Mouse (Mus musculus) forebrain, embryonic 12.5 days (tissue): ENCODE measurements around the gene Espl1. TPM values are rescaled to one million over a fixed set of nuclear protein-coding genes. Genes with fewer than 3 reads are reported as not detected.
"Not testable (repeated sequence)": the region's sequence is repeated elsewhere in the genome, so short reads cannot be mapped to it uniquely, and the experiment has no call there.

Experiments
- ATAC-seq: fragments of 200-750 bp; cut with Nextera tagmentation; 2 replicates; pipeline ENCODE4 v1.8.0; 2017; ENCODE audit warnings: moderate TSS enrichment; ENCODE audit not compliant: low FRiP score
- H3K27ac ChIP-seq: fragments of 300-500 bp; sonication (generic); 2 replicates; pipeline ENCODE4 v1.5.1; 2016; ENCODE audit warnings: mild to moderate bottlenecking
- H3K27me3 ChIP-seq: fragments of 300-500 bp; sonication (generic); 2 replicates; pipeline ENCODE4 v1.6.1; 2016; ENCODE audit warnings: mild to moderate bottlenecking
- H3K36me3 ChIP-seq: fragments of 300-500 bp; sonication (generic); replicated peaks from 2 replicates; pipeline ENCODE4 v1.6.1; 2016; ENCODE audit warnings: mild to moderate bottlenecking
- H3K4me1 ChIP-seq: fragments of 300-500 bp; sonication (generic); 2 replicates; pipeline ENCODE4 v1.6.1; 2016
- H3K4me2 ChIP-seq: fragments of 300-500 bp; sonication (generic); 2 replicates; pipeline ENCODE4 v1.6.1; 2016; ENCODE audit warnings: mild to moderate bottlenecking, moderate library complexity
- H3K4me3 ChIP-seq: fragments of 300-500 bp; sonication (generic); replicated peaks from 2 replicates; pipeline ENCODE4 v1.5.1; 2016; ENCODE audit warnings: mild to moderate bottlenecking
- H3K9ac ChIP-seq: fragments of 300-500 bp; sonication (generic); 2 replicates; pipeline ENCODE4 v1.6.1; 2016; ENCODE audit warnings: mild to moderate bottlenecking
- H3K9me3 ChIP-seq: fragments of 300-500 bp; sonication (generic); 2 replicates; pipeline ENCODE4 v1.6.1; 2016
- WGBS: fragments of 180-500 bp; shearing (Covaris S2); methylation state at CpG from one replicate; pipeline ENCODE4 v1.1.7; 2016; 5-methylcytosine and 5-hydroxymethylcytosine counted together
- polyA plus RNA-seq: library from polyadenylated mRNA; unstranded; fragments of >200 nt; fragmentation: Nextera tagmentation; extraction: Ambion mirVana; gene quantifications from 2 replicates; pipeline ENCODE4 v1.2.1, GENCODE M21; 2016

Espl1 gene
- polyA plus RNA-seq, 1 experiment from 2014 or later = 36.9 TPM

- ATAC-seq = no peak
- Histone ChIP-seq H3K9ac (no peak overlapping the region), H3K4me2 (peak overlapping the region; percentile 75), H3K4me3 (no peak overlapping the region; the same call in 1 of the 2 replicates), H3K36me3 (peaks cover 66% of the 10 kb centered on the region), H3K9me3 (no peaks in the 10 kb centered on the region), H3K27ac (no peak overlapping the region), H3K4me1 (peaks cover 13% of the 10 kb centered on the region), H3K27me3 (no peaks in the 10 kb centered on the region)
- WGBS = 77% methylated on average over 12 of the region's 12 CpGs
Observed at GRCm38 (mm10) chr15:102324654-102325473, 28.8 kb downstream of the Espl1 start.

DNA sequence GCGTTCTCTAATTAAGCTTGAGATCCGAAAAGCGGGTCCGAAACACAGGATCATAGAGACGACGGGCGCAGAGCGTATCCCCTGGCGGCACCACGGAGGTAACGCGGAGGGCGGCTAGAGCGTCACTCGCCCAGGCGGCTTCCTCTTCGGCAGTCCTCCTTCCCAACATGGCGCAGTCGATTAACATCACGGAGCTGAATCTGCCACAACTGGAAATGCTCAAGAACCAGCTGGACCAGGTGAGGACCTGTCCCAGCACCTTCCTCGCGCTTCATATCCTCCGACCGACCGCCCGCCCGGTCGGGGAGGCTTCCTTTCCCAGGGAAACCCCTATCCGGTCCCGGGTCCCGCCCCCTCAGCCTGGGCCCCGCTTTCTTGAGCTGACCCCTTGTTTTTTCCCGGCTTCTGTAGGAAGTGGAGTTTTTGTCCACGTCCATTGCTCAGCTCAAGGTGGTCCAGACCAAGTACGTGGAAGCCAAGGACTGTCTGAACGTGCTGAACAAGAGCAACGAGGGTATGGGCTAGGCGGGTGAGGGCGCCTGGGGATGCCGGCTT, 30.0 kb downstream of the Espl1 start, which contains the start of gene Pfdn5:
TSS of gene Pfdn5 (plus strand) at position 95 of the 555 bp plus-strand sequence.
- H3K27ac ChIP-seq = peak within 1 kb of the TSS; percentile 68
- peak within 1 kb of the TSS; percentile 83 for H3K4me3 ChIP-seq
- under 1% methylated on average over 40 of the region's 40 CpGs for WGBS
- ATAC-seq = peak; percentile 94
- H3K4me1 ChIP-seq = peaks cover 14% of the 10 kb centered on the region
- no peaks in the 10 kb centered on the region for H3K9me3 ChIP-seq
- peak within 1 kb of the TSS; percentile 75 for H3K4me2 ChIP-seq
- H3K36me3 ChIP-seq = peaks cover 62% of the 10 kb centered on the region
- no peaks in the 10 kb centered on the region for H3K27me3 ChIP-seq
- H3K9ac ChIP-seq = peak within 1 kb of the TSS; percentile 87

DNA sequence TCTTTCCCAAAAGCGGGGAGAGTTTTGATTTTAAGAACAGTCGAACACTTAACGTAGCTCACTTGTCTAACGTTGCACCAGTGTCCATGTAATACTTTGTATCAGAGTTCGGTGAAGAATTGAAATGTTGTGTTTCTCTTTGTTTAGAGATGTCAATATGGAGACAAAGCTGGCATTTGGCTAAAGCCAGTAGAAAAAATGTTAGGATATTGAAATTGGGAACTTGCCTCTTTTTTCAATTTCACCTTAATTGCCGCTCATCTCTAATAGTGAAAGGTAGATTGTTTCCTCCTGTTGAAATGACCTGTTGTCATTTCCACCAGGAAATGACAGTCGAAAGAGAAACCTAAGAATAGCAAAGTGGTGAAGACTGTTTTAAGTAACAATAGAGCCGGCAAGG, 30.8 kb downstream of the Espl1 start:
- WGBS = 70% methylated on average over 8 of the region's 8 CpGs
- peaks cover 19% of the 10 kb centered on the region for H3K4me1 ChIP-seq
- no peaks in the 10 kb centered on the region for H3K9me3 ChIP-seq
- no peak for ATAC-seq
- H3K27ac ChIP-seq = no peak overlapping the region
- peaks cover 55% of the 10 kb centered on the region for H3K36me3 ChIP-seq
- H3K27me3 ChIP-seq = no peaks in the 10 kb centered on the region
- H3K9ac ChIP-seq = peak overlapping the region; percentile 87
- H3K4me2 ChIP-seq = peak overlapping the region; percentile 75
- H3K4me3 ChIP-seq = peak overlapping the region; percentile 83

DNA sequence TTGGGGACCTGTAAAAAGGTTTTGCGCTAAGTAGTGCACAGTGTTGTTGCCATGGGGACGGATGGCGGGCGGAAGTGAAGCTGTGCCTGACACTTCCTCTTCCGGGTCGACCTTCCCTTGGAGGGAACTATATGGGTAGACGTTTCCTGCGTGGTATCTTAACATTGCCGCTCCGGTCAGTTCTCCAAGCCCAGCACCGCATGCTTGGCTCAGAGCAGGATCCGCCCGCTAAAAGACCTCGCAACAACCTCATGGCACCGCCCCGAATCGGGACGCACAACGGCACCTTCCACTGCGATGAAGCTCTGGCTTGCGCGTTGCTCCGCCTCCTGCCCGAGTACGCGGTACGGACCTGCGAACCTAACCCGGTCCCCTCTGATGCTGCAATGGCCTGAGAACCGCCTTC, 35.5 kb downstream of the Espl1 start, which contains the start of gene Myg1:
TSS of gene Myg1 (plus strand) at position 100 of the 406 bp plus-strand sequence.
- Histone ChIP-seq H3K27ac (peak within 1 kb of the TSS; percentile 59), H3K9me3 (no peaks in the 10 kb centered on the region), H3K36me3 (peaks cover 70% of the 10 kb centered on the region), H3K4me1 (peaks cover 30% of the 10 kb centered on the region), H3K4me3 (peak within 1 kb of the TSS; percentile 66), H3K4me2 (peak within 1 kb of the TSS; percentile 79), H3K27me3 (no peaks in the 10 kb centered on the region), H3K9ac (peak within 1 kb of the TSS; percentile 77)
- under 1% methylated on average over 30 of the region's 30 CpGs for WGBS
- ATAC-seq = peak; percentile 94

- no peak for ATAC-seq
- peaks cover 22% of the 10 kb centered on the region for H3K4me1 ChIP-seq
Observed at GRCm38 (mm10) chr15:102335254-102335653, 39.2 kb downstream of the Espl1 start.

DNA sequence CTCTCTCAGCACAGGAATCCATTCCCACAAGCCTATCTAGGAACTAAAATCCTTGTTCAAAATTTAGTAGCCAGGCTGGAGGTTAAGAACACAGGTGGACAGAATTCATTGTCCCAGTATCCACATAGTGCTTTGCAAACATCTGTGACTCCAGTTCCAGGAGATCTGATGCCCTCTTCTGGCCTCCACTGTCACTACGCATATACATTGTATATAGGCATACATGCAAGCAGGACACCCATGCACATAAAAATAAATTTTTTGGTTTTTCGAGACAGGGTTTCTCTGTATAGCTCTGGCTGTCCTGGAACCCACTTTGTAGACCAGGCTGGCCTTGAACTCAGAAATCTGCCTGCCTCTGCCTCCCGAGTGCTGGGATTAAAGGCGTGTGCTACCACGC, 39.9 kb downstream of the Espl1 start:
- not testable (repeated sequence) for H3K9me3 ChIP-seq, H3K9ac ChIP-seq, H3K27ac ChIP-seq, H3K4me2 ChIP-seq, H3K4me3 ChIP-seq, ATAC-seq, H3K27me3 ChIP-seq
- WGBS = 94% methylated on average over 5 of the region's 5 CpGs
- H3K4me1 ChIP-seq = peaks cover 22% of the 10 kb centered on the region
- peaks cover 81% of the 10 kb centered on the region for H3K36me3 ChIP-seq

More at GRCm38 (mm10) chr15:102335254-102335653, 39.2 kb downstream of the Espl1 start:
- Histone ChIP-seq H3K36me3 (peaks cover 82% of the 10 kb centered on the region), H3K9me3 (no peaks in the 10 kb centered on the region), H3K4me3 (no peak overlapping the region), H3K4me2 (no peak overlapping the region), H3K27ac (no peak overlapping the region), H3K9ac (no peak overlapping the region), H3K27me3 (no peaks in the 10 kb centered on the region)
- 90% methylated on average over 8 of the region's 8 CpGs for WGBS

DNA sequence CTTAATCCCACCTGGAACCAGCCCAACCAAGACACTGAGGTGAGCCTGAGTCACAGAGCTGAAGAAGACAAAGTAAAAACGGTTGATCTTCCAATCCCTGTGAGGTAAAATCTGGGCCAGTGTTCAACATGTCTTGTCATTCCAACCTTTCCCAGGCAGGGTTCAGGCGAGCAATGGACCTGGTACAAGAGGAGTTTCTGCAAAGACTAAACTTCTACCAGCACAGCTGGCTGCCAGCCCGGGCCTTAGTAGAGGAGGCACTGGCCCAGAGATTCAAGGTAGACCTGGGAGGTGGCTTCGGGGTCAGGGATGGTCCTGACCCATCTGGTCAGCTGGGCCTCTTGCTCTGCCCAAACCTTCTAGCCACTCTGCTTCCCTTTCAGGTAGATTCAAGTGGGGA, 40.9 kb downstream of the Espl1 start:
- peaks cover 15% of the 10 kb centered on the region for H3K4me1 ChIP-seq
- no peaks in the 10 kb centered on the region for H3K9me3 ChIP-seq
- H3K4me3 ChIP-seq = no peak overlapping the region
- H3K4me2 ChIP-seq = no peak overlapping the region
- peaks cover 81% of the 10 kb centered on the region for H3K36me3 ChIP-seq
- no peak overlapping the region for H3K9ac ChIP-seq
- no peak for ATAC-seq
- 88% methylated on average over 4 of the region's 4 CpGs for WGBS
- no peak overlapping the region for H3K27ac ChIP-seq
- no peaks in the 10 kb centered on the region for H3K27me3 ChIP-seq

DNA sequence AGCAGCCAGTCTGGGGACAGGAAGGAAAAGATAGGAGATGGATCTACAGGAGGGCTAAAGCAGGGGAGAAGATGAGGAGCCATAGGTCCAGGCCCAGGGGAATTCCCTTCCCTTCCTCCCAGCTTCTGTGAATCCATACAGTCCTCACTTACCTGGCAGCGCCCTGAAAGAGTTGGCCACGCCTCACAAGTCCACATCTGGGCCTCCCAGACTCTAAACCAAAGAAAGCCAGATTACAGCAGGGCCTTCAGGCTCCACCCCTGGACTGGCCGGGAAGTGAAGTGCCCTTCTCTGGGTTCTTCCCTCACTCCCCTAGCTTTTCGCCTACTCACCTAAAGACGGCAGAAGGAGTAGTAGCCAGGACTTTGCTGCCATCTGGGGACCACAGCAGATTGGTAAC, 43.5 kb downstream of the Espl1 start:
- ATAC-seq = no peak
- Histone ChIP-seq H3K27me3 (no peaks in the 10 kb centered on the region), H3K9ac (no peak overlapping the region), H3K4me2 (no peak overlapping the region), H3K9me3 (no peaks in the 10 kb centered on the region), H3K27ac (no peak overlapping the region), H3K4me1 (no peaks in the 10 kb centered on the region), H3K4me3 (no peak overlapping the region), H3K36me3 (peaks cover 68% of the 10 kb centered on the region)
- 75% methylated on average over 5 of the region's 5 CpGs for WGBS

- Histone ChIP-seq H3K27me3 (no peaks in the 10 kb centered on the region), H3K36me3 (peaks cover 68% of the 10 kb centered on the region)
- WGBS = 4% methylated on average over 1 of the region's 1 CpGs
Observed at GRCm38 (mm10) chr15:102341580-102341979, 45.5 kb downstream of the Espl1 start.

GRCm38 (mm10) chr15:102344490-102344889, 48.4 kb downstream of the Espl1 start:
- H3K27ac ChIP-seq = no peak overlapping the region
- H3K36me3 ChIP-seq = peaks cover 49% of the 10 kb centered on the region
- WGBS = 95% methylated on average over 3 of the region's 3 CpGs
- H3K4me1 ChIP-seq = peaks cover under 1% of the 10 kb centered on the region; the same call in 1 of the 2 replicates
- no peak overlapping the region for H3K9ac ChIP-seq
- H3K4me2 ChIP-seq = no peak overlapping the region
- ATAC-seq = no peak
- H3K4me3 ChIP-seq = no peak overlapping the region
- H3K9me3 ChIP-seq = no peaks in the 10 kb centered on the region
- no peaks in the 10 kb centered on the region for H3K27me3 ChIP-seq

More at GRCm38 (mm10) chr15:102341580-102341979, 45.5 kb downstream of the Espl1 start:
- H3K9ac ChIP-seq = no peak overlapping the region
- no peak overlapping the region for H3K4me3 ChIP-seq
- H3K27ac ChIP-seq = no peak overlapping the region
- H3K4me1 ChIP-seq = no peaks in the 10 kb centered on the region
- no peaks in the 10 kb centered on the region for H3K9me3 ChIP-seq
- H3K4me2 ChIP-seq = no peak overlapping the region
- no peak for ATAC-seq

- peaks cover 13% of the 10 kb centered on the region for H3K4me1 ChIP-seq
- H3K36me3 ChIP-seq = peaks cover 37% of the 10 kb centered on the region
- ATAC-seq = no peak
- H3K9ac ChIP-seq = no peak overlapping the region
- no peak overlapping the region for H3K4me3 ChIP-seq
- no peak overlapping the region for H3K4me2 ChIP-seq
- 87% methylated on average over 4 of the region's 4 CpGs for WGBS
- no peaks in the 10 kb centered on the region for H3K9me3 ChIP-seq
- no peaks in the 10 kb centered on the region for H3K27me3 ChIP-seq
- H3K27ac ChIP-seq = no peak overlapping the region
Observed at GRCm38 (mm10) chr15:102346444-102346843, 50.4 kb downstream of the Espl1 start.

DNA sequence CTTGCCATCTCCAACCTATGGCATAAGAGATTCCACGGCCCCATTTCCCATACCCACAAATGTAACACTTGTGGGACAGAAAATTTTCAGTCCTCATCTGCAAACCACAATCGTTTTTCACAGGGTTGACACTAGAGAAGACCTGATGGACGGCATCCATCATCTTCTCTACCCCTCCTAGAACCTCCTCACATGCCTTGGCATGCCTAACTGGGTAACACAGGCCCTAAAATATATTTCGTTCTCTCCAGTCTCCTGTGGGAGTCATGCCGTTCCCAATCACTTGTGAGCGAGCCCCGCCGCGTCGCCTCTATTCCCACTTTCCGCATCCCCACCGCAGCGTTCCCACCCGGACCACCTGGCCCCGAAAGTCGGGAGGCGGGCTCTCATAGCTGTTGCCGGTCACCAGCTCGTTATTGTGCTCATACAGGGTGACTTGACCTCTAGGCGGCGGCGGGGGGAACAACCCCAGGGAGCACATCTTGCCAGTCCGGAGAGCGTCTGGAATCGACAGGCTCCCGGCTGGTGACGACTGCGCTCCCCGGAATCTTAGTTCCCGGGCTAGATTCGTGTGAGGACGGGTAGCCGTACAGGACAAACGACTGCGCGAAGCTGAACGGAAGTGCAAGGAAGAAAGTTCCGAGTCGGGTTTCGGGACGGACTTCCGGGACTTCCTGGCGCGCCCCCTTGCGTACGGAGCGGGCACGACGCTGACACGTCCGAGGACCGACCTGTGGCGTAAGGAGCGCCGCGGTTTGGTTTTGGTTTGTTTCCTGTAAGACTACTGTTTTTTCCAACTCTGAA, 54.3 kb downstream of the Espl1 start, which contains the start of gene Aaas:
TSS of gene Aaas (minus strand) at position 634 of the 804 bp plus-strand sequence.
- H3K9me3 ChIP-seq = no peaks in the 10 kb centered on the region
- peak within 1 kb of the TSS; percentile 79 for H3K4me2 ChIP-seq
- H3K27me3 ChIP-seq = no peaks in the 10 kb centered on the region
- under 1% methylated on average over 56 of the region's 56 CpGs for WGBS
- ATAC-seq = peak; percentile 82
- peak within 1 kb of the TSS; percentile 84 for H3K9ac ChIP-seq
- H3K36me3 ChIP-seq = peaks cover 22% of the 10 kb centered on the region
- peaks cover 20% of the 10 kb centered on the region for H3K4me1 ChIP-seq
- peak within 1 kb of the TSS; percentile 79 for H3K4me3 ChIP-seq
- peak within 1 kb of the TSS; percentile 71 for H3K27ac ChIP-seq
